Mouse (Mus musculus): ENCODE measurements around the gene Cldn13.
"Not testable (repeated sequence)": the region's sequence is repeated elsewhere in the genome, so short reads cannot be mapped to it uniquely, and the experiment has no call there.

Cldn13 gene

GRCm38 (mm10) chr5:134915311-134915710, at the start of gene Cldn13:
Gene Cldn13 (minus strand): TSS chr5:134915526.
- no peak for ATAC-seq (ENCODE audit: insufficient number of reproducible peaks, low FRiP score, low TSS enrichment)

GRCm38 (mm10) chr5:134964655-134965054, 49.3 kb upstream of the Cldn13 start:
- not testable (repeated sequence) for ATAC-seq (ENCODE audit: insufficient number of reproducible peaks, low FRiP score, low TSS enrichment)

GRCm38 (mm10) chr5:134963546-134963945, 48.2 kb upstream of the Cldn13 start:
- no peak for ATAC-seq (ENCODE audit: insufficient number of reproducible peaks, low FRiP score, low TSS enrichment)

- no peak for ATAC-seq (ENCODE audit: insufficient number of reproducible peaks, low FRiP score, low TSS enrichment)
Measured at GRCm38 (mm10) chr5:134961519-134961918, 46.2 kb upstream of the Cldn13 start.

- no peak for ATAC-seq (ENCODE audit: insufficient number of reproducible peaks, low FRiP score, low TSS enrichment)
Measured at GRCm38 (mm10) chr5:134960430-134960829, 45.1 kb upstream of the Cldn13 start.

GRCm38 (mm10) chr5:134959114-134959513, 43.8 kb upstream of the Cldn13 start:
- ATAC-seq (ENCODE audit: insufficient number of reproducible peaks, low FRiP score, low TSS enrichment) = no peak

GRCm38 (mm10) chr5:134955491-134955890, 40.2 kb upstream of the Cldn13 start:
- no peak for ATAC-seq (ENCODE audit: insufficient number of reproducible peaks, low FRiP score, low TSS enrichment)

GRCm38 (mm10) chr5:134951053-134951884, 35.9 kb upstream of the Cldn13 start:
- no peak for ATAC-seq (ENCODE audit: insufficient number of reproducible peaks, low FRiP score, low TSS enrichment)

GRCm38 (mm10) chr5:134948085-134948439, 32.7 kb upstream of the Cldn13 start:
- ATAC-seq (ENCODE audit: insufficient number of reproducible peaks, low FRiP score, low TSS enrichment) = no peak

GRCm38 (mm10) chr5:134947420-134948084, 32.2 kb upstream of the Cldn13 start:
- no peak for ATAC-seq (ENCODE audit: insufficient number of reproducible peaks, low FRiP score, low TSS enrichment)

- ATAC-seq (ENCODE audit: insufficient number of reproducible peaks, low FRiP score, low TSS enrichment) = no peak
Measured at GRCm38 (mm10) chr5:134946857-134947255, 31.5 kb upstream of the Cldn13 start, which contains the start of gene Cldn4. Gene Cldn4 (minus strand): TSS chr5:134946934.

GRCm38 (mm10) chr5:134946063-134946856, 30.9 kb upstream of the Cldn13 start:
- ATAC-seq (ENCODE audit: insufficient number of reproducible peaks, low FRiP score, low TSS enrichment) = no peak

GRCm38 (mm10) chr5:134945266-134945959, 30.1 kb upstream of the Cldn13 start:
- ATAC-seq (ENCODE audit: insufficient number of reproducible peaks, low FRiP score, low TSS enrichment) = no peak

- no peak for ATAC-seq (ENCODE audit: insufficient number of reproducible peaks, low FRiP score, low TSS enrichment)
Measured at GRCm38 (mm10) chr5:134944179-134944578, 28.9 kb upstream of the Cldn13 start.

- ATAC-seq (ENCODE audit: insufficient number of reproducible peaks, low FRiP score, low TSS enrichment) = no peak
Measured at GRCm38 (mm10) chr5:134942740-134943139, 27.4 kb upstream of the Cldn13 start.

GRCm38 (mm10) chr5:134941472-134942209, 26.3 kb upstream of the Cldn13 start:
- ATAC-seq (ENCODE audit: insufficient number of reproducible peaks, low FRiP score, low TSS enrichment) = no peak

GRCm38 (mm10) chr5:134939554-134939953, 24.2 kb upstream of the Cldn13 start:
- ATAC-seq (ENCODE audit: insufficient number of reproducible peaks, low FRiP score, low TSS enrichment) = not testable (repeated sequence)

GRCm38 (mm10) chr5:134939069-134939468, 23.7 kb upstream of the Cldn13 start:
- ATAC-seq (ENCODE audit: insufficient number of reproducible peaks, low FRiP score, low TSS enrichment) = no peak

GRCm38 (mm10) chr5:134936626-134937185, 21.4 kb upstream of the Cldn13 start:
- ATAC-seq (ENCODE audit: insufficient number of reproducible peaks, low FRiP score, low TSS enrichment) = no peak

All from cerebellum, adult (tissue).